Mouse (Mus musculus): ENCODE data around the gene Megf8.

DNA sequence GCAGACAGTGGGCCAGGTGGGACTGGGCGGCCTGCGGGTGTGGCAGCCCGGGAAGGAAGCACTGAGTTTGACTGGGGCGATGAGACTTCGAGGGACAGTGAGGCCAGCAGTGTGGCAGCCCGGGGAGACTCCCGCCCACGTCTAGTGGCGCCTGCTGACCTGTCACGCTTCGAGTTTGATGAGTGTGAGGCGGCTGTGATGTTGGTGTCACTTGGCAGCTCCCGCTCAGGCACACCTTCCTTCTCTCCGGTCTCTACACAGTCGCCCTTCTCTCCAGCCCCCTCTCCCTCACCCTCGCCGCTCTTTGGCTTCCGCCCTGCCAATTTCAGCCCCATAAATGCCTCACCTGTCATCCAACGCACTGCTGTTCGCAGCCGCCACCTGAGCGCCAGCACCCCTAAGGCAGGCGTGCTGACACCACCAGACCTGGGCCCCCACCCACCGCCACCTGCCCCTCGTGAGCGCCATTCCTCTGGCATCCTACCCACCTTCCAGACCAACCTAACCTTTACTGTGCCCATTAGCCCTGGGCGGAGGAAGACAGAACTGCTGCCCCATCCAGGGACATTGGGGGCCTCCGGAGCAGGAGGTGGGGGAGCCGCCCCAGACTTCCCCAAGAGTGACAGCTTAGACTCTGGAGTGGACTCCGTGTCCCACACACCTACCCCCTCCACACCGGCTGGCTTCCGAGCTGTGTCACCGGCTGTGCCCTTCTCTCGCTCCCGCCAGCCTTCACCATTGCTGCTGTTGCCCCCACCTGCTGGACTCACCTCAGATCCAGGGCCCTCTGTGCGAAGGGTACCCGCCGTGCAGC is 44.3 kb upstream of the Megf8 start:
- no peak for TF ChIP-seq HCFC1 (IDR thresholded peaks at IDR 0.05; ENCODE audit: borderline replicate concordance, insufficient read depth, low read length)
- no peak for TF ChIP-seq CHD2 (IDR thresholded peaks at IDR 0.05; ENCODE audit: low read depth, low read length)
- TF ChIP-seq ZC3H11A (IDR thresholded peaks at IDR 0.05; ENCODE audit: borderline replicate concordance, low read depth, low read length) = no peak
- no peak for TF ChIP-seq MAFK (IDR thresholded peaks at IDR 0.05; ENCODE audit: insufficient read depth, low read depth, low read length)
